Mouse (Mus musculus) WW6 (cell line): ENCODE measurements around the gene Dennd2a.

ENCODE experiments used
- DNase-seq: peaks from one replicate; pipeline ENCODE4 v3.0.0-alpha.2; 2013; ENCODE audit warnings: low read depth, low spot score

Gene Dennd2a

DNA sequence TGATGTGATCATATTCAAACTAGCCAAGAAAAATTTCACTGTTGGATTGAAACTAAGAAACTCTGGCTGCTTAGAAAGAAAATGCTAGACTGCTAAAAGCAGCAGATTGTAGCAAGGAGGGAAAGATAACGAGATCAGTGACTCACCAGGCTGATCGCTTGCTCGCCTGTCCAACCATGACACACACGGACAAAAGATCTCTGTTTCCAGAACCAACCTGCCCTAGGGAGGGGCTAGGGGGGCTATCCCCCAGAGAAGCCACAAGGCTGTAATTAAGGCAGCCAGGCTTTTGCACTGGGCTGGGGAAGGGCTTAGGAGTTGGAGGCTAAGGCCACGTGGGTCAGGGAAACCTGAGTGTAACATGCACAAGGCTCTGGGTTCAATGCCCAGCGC, 41.9 kb downstream of the Dennd2a start:
- no peak for DNase-seq

DNA sequence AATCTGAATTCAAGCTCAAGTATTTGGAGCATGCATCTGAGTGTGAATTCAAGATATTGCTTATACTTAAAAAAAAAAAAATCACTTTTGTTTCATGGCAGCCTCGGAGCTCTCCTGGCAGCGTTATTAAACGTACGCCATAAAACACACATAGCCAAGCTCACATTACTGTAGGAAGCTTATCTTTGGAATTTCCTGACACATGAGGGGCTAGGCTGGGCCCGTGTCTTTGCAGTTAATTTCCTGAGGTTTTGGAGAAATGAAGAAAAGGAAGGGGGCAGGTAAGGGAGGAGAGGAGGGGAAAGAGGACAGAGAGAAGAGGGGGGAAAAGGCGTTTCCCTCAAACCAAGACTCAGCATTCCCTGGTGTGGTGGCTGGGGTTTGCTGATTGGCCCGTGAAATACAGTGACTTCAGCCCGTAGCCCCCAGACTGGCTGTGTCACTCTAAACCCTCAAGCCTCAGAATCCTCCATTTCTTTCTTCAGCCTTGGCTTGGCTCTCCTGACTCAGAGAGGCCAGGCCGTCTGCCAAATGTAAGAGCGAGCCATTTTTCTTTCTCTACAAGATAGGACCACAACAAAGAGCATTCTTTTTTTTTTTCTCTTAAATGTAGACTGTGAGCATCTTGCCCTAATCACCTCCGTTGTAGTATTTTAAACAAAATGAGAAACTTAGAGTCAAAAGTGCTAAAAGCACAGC, 42.5 kb downstream of the Dennd2a start:
- no peak for DNase-seq

DNA sequence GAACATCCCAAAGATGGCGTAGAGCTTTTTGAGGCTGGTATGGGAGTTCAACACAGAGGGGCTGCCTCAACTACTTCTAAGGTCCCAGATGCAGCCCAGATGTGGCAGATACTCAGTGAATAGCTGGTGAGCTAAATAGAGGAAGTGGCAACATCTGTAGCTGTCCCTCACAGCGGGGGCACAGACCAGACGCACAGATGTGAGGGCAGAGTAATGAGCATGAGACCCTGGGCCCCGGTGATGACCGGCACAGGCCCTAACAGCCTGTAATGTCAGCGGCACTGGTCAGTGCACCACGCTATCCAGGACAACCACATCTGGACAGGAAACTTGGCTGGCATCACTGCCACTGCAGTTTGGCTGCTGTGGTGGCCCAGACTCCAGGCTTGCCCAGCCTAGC, 54.2 kb downstream of the Dennd2a start:
- DNase-seq: no peak

DNA sequence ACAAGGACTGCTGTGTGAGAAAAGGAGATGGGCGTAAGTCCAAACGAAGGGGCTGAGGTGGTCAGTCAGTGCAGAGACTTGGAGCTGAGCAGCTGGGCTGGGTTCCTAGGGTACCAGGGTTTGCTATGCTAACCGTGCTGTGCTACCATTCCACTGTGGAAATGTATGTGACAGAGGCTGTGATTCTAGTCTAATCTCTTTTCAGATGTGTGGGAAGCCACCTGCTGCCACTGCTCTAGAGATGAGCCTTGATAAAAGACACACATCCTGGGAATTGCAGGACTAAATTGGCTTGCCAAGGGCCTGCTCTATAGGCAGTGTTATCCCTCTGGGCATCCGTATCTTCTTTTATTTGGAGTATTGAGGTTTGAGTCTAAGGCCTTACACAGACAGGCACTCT, 60.5 kb downstream of the Dennd2a start:
- DNase-seq: no peak

DNA sequence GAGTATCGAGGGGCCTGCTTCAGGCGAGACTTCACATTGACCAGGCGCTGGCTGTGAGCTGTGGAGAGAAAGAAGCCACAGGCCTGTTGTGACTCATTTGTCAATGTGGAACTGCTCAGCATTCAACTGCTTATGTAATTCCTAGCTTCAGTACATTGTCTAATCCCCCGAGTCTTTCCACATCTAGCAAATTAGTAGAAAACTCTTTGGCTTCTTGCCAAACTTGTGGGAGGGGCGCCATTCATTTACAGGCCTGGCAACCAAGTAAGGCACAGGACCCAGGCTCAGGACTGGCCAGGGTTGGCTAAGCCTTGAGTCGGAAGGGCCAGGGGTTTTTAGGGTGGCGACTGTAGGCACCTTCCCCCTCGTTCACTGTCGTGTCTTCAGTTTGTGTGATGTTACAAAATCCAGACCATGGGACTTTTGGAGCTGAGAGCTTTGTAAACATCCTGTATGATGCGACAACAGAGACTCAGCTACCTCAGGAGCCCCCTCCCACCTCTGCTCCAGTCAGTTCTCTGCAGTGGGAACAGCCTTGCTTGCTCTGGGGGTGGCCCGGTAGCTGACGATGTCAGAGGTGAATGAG, 64.4 kb downstream of the Dennd2a start:
- DNase-seq: no peak

DNA sequence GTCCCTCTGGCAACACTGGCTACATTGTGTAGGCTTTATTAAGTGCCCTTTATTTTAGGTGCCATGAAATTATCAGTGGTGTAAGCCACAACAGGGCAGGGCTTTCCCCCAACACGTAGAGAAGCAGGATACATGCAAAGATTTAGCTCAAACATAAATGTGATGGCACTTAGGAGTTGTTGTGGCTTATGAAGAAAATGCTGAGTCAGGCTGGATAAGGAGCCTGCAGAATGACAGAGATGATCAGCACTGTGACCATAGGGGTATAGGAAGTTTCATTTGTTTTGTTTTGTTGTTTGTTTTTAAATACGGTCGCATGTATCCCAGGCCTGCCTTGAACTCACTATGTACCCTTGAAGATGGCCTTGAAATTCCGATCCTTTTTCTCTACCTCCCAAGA, 65.5 kb downstream of the Dennd2a start:
- DNase-seq: no peak

DNA sequence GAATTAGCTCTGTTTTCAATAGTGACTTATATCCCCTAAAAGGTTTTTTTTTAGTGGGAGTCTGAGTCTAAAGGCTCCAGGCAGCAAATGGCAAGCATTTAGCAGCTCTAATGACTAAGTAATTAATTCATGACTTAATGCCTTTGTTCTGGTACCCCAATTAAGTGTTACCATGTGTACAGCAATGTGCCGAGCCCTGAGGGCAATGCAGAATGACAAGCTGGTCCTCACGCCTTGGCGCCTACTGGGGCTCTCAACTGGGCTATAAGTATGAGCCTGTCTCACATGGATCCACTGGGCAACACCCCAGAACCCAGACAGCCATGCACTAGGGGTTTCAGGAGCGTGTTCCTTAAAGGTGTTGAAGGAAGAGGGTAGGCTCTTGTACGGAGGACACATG, 66.5 kb downstream of the Dennd2a start:
- no peak for DNase-seq

DNA sequence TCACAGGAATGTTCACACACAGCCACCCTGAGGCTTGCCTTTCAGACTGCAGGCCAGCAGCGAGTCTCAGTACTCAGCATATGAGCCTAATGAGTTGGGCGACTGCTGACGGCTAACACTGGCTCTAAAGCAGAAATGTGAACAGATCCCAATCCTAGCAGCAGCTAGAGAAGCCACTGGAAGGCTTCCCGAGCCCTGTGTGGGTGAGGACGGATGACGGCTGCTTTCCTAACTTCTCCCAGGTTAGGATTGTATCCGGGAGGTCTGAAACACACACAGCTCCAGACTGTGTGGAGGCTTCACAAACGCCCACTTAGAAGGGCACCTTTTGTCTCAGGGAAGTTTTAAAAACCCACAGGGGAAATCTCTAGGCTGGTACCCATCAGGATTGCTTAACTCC, 69.4 kb downstream of the Dennd2a start:
- no peak for DNase-seq

DNA sequence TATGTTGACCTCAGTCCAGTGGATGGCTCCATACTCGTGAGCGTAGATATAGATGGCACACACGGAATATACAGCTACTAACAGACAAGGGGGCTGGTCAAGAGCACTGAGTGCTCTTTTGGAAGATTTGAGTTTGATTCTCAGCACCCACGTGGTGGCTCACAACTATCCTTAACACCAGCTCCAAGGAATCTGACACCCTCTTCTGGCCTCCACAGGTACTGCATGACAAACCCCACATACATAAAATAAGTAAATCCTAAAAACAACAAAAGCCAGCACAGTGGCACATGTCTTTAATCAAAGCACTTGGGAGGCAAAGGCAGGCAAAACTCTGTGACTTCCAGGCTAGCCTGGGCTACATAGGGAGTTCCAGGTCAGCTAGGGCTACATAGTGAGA, 74.0 kb downstream of the Dennd2a start:
- no peak for DNase-seq

DNA sequence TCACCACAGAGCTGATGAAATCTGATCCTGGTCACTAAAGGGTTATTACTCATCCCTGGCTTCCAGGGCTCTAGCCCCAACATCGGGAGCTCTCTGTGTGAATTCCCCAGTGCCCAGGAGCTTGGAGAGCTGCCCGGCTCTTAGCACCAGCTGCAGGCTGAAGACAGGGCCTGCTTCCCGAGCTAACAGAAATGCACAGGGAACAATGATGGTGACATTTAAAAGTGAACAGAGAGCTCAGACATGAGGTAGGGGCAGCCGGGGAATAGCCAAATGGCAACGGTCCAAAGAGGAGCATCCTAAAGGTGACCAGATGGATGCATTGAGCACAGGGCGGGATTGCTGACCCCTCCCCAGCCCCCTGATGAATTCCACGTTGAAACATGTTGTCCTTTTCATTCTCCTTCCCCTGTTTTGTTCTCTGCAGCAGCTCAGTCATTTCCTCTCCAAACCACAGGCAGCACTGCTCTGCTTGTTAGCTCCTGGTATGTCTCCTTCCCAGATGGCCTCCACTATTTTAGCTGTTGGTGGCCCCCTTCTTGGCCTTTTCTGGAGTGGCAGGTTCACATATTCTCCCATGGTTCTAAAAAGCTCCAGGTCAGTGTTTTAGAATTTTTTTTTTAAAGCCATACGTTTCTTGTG, 79.0 kb downstream of the Dennd2a start:
- DNase-seq: no peak

DNA sequence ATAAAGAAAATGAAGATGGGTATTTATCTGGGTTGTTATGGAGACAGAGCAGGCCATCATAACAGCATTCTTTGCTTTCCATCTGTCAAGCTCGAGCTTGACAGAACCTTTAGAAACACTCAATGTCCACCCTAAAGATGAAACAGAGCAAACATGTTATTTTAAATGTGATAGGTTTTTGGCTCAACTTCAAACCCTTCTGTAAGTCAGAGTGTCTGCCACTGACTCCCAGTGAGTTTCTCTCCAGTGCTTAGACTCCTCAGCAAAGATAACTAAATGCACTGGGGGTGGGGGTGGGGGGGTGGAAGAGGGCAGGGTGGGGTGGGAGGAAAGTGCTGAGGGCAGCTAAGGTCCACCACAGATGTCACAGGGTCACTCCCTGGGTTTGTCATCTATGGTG, 81.0 kb downstream of the Dennd2a start:
- DNase-seq: no peak

DNA sequence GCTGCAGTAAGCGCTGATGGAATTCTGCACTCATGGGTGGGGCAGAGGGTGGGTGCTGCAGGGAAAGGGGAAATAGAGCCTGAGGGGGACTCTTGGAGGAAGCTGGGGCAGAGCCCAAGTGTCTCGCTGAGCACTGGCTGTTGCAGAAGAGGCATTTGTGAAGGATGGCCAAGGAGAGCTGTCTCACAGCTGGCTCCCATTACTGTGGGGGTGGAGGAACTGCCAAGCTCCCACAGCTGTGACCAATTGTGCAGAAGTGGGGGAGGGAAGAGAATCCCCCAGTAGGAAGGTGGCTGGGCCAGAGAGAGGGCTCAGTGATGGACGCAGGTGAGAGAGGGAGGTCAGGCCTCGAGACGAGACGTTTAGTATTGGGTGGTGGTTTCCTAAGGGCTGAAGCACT, 83.2 kb downstream of the Dennd2a start:
- DNase-seq: no peak

DNA sequence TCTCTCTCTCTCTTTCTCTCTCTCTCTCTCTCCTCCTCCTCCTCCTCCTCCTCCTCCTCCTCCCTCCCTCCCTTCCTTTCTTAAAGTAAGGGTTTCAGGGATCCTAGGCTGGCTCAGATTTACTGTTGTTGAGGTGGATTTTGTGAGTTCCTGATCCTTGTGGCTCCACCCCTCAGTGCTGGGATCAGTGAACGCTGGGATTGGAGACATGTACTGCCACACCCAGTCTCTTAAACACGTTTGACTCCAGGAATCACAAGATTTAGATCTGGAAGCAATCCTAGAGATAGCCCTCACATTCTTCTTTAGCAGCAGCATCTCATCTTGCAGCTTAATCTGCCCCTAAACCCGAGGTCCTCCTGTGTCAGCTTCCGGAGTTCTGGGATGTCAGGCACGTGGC, 84.8 kb downstream of the Dennd2a start:
- DNase-seq: no peak

DNA sequence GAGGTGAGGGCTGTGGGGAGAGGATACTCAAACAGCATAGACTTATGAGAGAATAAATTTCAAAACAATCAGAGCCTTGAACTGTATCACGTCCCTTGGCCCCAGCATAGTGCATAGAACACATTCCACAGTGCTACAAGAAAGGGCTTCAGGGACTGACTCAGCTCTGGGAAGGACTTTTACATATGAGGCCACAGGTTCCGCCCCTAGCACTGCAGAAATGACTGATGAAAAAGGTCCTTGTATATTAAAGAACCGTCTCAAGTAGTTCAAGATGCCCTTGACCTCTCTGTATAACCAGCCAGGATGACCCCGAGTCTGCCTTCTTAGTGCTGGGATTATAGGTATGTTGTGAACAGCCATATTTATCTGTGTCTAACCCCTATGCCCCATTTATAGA, 85.4 kb downstream of the Dennd2a start:
- DNase-seq: no peak

DNA sequence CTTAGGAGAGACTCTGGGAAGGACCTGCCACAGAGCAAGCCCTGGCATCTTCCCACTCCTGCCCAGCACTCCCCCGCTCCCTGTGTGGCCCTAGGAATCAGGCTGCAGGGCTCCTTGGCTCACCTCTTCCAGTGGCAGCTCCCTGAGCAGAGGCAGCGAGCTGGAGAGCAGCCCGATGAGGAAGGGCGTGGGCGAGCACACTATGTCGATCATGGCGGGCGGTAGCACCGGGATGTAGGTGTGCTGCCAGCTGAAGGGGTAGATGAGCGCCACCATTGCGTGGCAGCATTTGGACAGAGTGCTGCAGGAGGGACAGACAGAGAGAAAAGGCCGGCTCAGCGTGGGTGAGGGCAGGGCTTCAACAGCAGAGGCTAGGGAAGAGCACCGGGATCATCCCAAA, 87.6 kb downstream of the Dennd2a start:
- no peak for DNase-seq

DNA sequence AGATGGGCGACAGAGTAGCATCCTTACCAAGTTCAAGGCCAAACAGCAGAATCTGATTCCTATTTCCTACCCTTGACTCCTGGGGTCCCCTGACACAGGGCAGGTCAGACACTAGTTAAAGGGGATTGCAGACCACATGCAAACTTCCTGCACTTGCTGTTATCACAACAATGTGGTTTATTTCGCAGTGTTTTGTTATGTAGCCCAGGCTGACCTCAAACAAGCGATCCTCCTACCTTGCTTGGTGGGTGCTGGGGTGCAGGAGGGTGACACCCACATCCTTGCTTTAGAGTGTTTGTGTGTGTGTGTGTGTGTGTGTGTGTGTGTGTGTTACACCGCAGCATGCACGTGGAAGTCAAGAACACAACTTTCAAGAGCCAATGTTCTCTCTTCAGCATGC, 88.2 kb downstream of the Dennd2a start:
- DNase-seq: no peak

DNA sequence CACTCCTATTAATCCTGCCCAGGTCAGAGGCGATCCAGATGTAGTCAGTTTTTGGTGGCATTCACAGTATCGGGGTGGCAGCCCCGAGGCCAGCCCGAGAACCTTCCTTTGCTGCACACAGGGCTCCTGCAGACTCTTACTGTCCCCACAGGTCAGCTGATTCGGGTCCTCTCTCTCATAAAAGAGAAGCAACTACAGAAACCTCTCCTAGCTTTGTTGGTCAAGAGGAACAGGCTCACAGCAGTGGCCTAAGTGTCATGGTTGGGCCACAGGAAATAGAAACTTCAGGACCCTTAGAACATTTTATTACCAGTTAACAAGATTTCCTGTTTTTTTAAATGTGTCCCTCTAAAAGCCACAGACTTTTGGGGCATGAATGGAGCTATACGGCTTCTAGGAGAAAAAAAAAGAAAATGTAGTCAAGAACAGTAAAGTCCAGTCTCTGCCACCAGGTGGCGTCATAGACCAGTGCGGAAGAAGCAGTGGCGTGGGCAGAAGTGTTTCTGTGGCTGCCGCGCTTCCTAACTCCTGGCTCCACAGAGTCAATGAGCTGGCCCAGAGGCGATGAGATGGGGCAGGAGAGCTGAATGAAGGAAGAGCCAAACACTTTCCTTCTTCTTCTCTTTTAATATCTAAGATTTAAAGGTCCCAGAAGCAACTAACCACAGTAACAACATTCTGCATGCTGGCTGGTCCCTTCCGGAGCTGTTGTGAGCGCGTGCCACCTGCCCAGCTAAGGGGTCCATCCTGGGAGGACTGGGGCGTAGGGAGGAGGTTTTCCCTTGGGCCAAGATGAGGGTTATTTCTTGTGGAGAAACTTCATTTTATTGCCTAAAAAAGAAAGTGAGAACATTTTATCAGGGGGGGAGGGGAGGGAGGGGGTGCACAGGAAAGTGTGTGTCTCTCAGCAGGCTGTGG, 94.8 kb downstream of the Dennd2a start:
- peak; percentile 52 for DNase-seq

DNA sequence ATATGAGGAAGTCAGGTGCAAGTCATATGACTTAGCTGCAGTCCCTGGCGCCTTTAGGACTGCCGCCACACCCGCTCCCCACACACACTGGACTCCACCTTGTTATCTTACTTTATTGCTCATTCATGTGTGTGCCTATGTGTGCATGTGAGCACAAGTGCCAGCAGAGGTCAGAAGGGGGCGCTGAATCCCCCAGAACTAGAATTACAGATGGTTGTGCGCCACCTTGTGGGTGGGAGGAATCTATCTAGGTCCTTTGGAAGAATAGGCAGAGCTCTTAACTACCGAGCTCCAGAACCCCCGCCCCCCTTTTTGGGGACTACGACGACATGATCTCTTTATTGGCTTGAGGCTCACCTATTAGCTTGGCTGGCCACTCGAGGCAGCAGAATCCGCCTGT, 97.6 kb downstream of the Dennd2a start:
- DNase-seq: no peak

DNA sequence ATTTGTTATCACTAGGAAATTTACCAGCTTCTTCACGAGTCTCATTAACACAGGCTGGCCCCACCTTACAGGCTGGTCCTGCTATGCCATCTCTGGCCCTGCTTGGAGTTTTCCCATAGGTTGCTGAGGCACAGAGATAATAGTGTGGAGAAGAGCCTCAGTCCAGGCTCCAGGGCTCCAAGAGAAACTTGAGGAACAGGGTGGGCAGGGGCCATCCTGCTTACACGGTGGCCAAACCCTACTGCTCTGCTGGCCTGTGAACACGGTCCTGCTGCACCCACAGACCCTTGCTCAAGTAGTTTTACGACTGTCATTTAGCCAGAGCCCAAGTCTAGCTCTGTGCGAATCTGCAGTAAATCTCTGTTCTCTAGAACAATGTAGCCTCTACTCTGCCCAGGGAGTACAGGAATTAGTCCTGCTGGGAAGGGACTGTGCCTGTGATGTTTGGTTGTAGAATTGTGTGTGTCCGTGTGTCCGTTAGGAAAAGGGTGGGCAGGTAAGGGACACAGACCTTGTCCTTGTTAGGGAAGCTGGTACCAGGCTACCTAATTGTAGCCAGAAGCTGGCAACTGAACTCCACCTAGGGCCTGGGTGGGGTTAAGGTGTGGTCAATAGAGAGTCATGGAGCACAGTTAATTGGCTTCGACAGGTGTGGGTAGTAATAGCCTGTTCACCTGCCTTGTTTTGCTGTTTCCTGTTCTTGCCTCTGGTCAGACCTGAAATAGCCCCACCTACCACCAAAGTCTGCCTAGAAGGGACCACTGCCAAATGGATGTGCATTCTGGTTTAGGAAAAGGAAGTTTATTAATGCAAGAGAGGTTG, 102.1 kb downstream of the Dennd2a start:
- DNase-seq: no peak

DNA sequence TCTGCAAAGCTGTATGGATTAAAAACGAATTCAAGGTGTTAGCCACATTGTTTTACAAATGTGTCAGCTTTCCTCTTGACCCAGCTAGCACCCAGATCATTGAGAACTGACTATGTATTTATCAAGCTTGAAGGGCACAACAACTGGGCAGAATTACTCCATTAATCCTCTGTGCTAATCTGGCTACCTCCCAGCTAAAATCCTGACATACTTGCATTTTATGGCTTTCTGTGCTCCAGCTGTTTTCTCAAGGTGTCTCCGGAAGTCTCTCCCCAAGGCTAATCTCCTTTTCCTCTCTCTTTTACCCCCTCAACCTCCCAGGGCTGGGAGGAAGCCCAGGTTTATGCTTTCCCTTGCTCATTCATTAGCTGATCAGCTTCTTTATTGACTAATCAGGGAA, 103.1 kb downstream of the Dennd2a start:
- no peak for DNase-seq

DNA sequence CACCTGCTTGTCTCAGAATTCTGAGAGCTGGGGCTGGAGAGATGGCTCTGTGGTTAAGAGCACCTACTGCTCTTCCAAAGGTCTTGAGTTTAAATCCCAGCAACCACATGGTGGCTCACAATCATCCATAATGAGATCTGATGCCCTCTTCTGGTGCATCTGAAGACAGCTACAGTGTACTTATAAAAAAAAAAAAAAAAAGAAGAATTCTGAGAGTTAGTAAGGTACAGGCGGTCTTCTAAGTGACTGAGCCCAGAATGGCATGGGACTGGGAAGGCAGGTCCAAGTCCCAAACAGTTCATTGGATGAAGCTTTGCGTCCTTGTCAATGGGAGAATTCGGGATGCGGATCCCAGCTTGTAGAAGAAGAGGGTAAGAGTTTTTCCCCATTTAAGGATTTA, 104.1 kb downstream of the Dennd2a start:
- no peak for DNase-seq
